Mouse (Mus musculus) cerebellum, adult (tissue): ENCODE data around the gene Crlf1.
"Not testable (repeated sequence)": the region's sequence is repeated elsewhere in the genome, so short reads cannot be mapped to it uniquely, and the experiment has no call there.

Experiments used
- ATAC-seq: cut with Nextera tagmentation; 2 replicates; pipeline ENCODE4 v1.9.2; 2017; ENCODE audit warnings: mild to moderate bottlenecking, moderate library complexity, mixed read lengths; ENCODE audit not compliant: insufficient number of reproducible peaks, low FRiP score, low TSS enrichment

Crlf1 gene

GRCm38 (mm10) chr8:70494416-70494945, 1.5 kb downstream of the Crlf1 start:
- ATAC-seq, result no peak

GRCm38 (mm10) chr8:70495001-70495770, 2.2 kb downstream of the Crlf1 start:
- no peak for ATAC-seq

- no peak for ATAC-seq
Observed at GRCm38 (mm10) chr8:70495771-70496062, 2.8 kb downstream of the Crlf1 start.

GRCm38 (mm10) chr8:70500386-70501301, 7.7 kb downstream of the Crlf1 start:
- no peak for ATAC-seq

- no peak for ATAC-seq
Observed at GRCm38 (mm10) chr8:70501820-70502529, 9.0 kb downstream of the Crlf1 start.

- no peak for ATAC-seq
Observed at GRCm38 (mm10) chr8:70502540-70502939, 9.6 kb downstream of the Crlf1 start.

GRCm38 (mm10) chr8:70503062-70503750, 10.2 kb downstream of the Crlf1 start:
- ATAC-seq, result peak; percentile 14; the same call in 1 of the 2 replicates

- ATAC-seq, result no peak
Observed at GRCm38 (mm10) chr8:70504291-70504716, 11.3 kb downstream of the Crlf1 start.

GRCm38 (mm10) chr8:70504851-70505250, 11.9 kb downstream of the Crlf1 start:
- no peak for ATAC-seq

GRCm38 (mm10) chr8:70505698-70506327, 12.9 kb downstream of the Crlf1 start:
- no peak for ATAC-seq

GRCm38 (mm10) chr8:70506328-70507026, 13.5 kb downstream of the Crlf1 start, which contains the start of gene Rex1bd:
Gene Rex1bd, minus strand, starts transcription at chr8:70506752.
- peak; percentile 34 for ATAC-seq

- no peak for ATAC-seq
Observed at GRCm38 (mm10) chr8:70507027-70507393, 14.1 kb downstream of the Crlf1 start.

- ATAC-seq, result no peak
Observed at GRCm38 (mm10) chr8:70509281-70509952, 16.5 kb downstream of the Crlf1 start.

GRCm38 (mm10) chr8:70510228-70510915, 17.4 kb downstream of the Crlf1 start, which contains the start of gene Uba52:
Gene Uba52, minus strand, starts transcription at chr8:70510801.
- peak; percentile 78 for ATAC-seq

- ATAC-seq, result not testable (repeated sequence)
Observed at GRCm38 (mm10) chr8:70511174-70511573, 18.2 kb downstream of the Crlf1 start.

- no peak for ATAC-seq
Observed at GRCm38 (mm10) chr8:70511770-70512169, 18.8 kb downstream of the Crlf1 start.

GRCm38 (mm10) chr8:70512253-70512903, 19.4 kb downstream of the Crlf1 start:
- no peak for ATAC-seq
